Mouse (Mus musculus) layer of hippocampus, postnatal 14 days (tissue): Measurements from ENCODE around the gene 3110009E18Rik. TPM values are rescaled to one million over a fixed set of nuclear protein-coding genes. Genes with fewer than 3 reads are reported as not detected.

ENCODE experiments used
- DNase-seq, 2 experiments: peaks; one replicate each; pipeline ENCODE4 v3.0.0; 2021 to 2022; ENCODE audit warnings: low spot score in 2 of 2, mixed read lengths in 1 of 2
- total RNA-seq, 2 experiments: library from RNA; stranded (reverse); gene quantifications; 2 replicates each; pipeline ENCODE4 v1.2.3; 2021

The 3110009E18Rik gene
- total RNA-seq, 2 experiments from 2014 or later: 7.3 to 8.6 TPM

GRCm38 (mm10) chr1:120237068-120237467 lies 116.1 kb downstream of the 3110009E18Rik start:
- no peak for DNase-seq

Other genes starting within 250 kb of the 3110009E18Rik start
- 1 to 10 TPM; 5.8 to 5.9 TPM for gene Tmem177, start 208.0 kb upstream of the 3110009E18Rik start, total RNA-seq
- gene Cfap221, start 124.0 kb upstream of the 3110009E18Rik start, total RNA-seq: 1 to 10 TPM in 1 of 2 experiments, under 1 TPM in 1; 0.90 to 1.1 TPM
- gene Sctr, start 114.3 kb upstream of the 3110009E18Rik start, total RNA-seq: 1 to 10 TPM; 2.0 to 2.4 TPM
- 1 to 10 TPM in 1 of 2 experiments, under 1 TPM in 1; 0.69 to 2.1 TPM for gene Tmem37, start 47.1 kb upstream of the 3110009E18Rik start, total RNA-seq
- gene Dbi, start 109 bp upstream of the 3110009E18Rik start, total RNA-seq: 100 to 1,000 TPM; 458 to 509 TPM
- gene Steap3, start 151.5 kb downstream of the 3110009E18Rik start, total RNA-seq: 1 to 10 TPM; 6.9 to 9.9 TPM
- gene C1ql2, start 219.4 kb downstream of the 3110009E18Rik start, total RNA-seq: 10 to 100 TPM; 40.5 to 41.8 TPM